Mouse (Mus musculus) heart, postnatal 10 days (tissue): ENCODE results near the gene Pabpc4. TPM values are rescaled to one million over a fixed set of nuclear protein-coding genes. Genes with fewer than 3 reads are reported as not detected.
"Not testable (repeated sequence)": the region's sequence is repeated elsewhere in the genome, so short reads cannot be mapped to it uniquely, and the experiment has no call there.

Experiments
- DNase-seq, 2 experiments: peaks; one replicate each; pipeline ENCODE4 v3.0.0; 2021
- intact Hi-C: fragments of 180-260 bp; cut with DNase I; formaldehyde crosslinking; loops from one replicate; pipeline ENCODE4 v1.15.1; 2025
- total RNA-seq, 2 experiments: library from RNA; stranded (reverse); gene quantifications; 2 replicates each; pipeline ENCODE4 v1.2.3; 2021

Pabpc4 gene
- total RNA-seq, 2 experiments from 2014 or later, result 259 to 282 TPM

DNA sequence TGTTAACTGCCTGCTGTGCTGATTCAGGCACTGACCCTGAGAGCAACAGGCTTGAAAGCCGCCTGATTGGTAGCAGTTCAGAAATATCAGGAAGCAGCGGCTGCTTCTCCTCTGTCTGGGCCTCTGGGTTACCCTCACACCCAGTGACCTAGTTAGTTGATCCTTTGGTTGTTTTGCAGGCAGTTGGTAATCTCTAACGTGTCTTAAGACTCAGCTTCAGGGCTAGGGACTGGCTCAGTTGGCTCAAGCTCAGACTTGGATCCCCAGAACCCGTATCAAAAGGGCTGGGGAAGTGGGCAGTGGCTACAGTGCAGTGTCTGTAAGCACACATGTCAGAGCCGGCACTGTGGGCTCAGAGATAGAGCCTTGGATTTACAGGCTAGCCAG, 34.0 kb downstream of the Pabpc4 start:
- intact Hi-C loops, result no loop called here
- no peak for DNase-seq

DNA sequence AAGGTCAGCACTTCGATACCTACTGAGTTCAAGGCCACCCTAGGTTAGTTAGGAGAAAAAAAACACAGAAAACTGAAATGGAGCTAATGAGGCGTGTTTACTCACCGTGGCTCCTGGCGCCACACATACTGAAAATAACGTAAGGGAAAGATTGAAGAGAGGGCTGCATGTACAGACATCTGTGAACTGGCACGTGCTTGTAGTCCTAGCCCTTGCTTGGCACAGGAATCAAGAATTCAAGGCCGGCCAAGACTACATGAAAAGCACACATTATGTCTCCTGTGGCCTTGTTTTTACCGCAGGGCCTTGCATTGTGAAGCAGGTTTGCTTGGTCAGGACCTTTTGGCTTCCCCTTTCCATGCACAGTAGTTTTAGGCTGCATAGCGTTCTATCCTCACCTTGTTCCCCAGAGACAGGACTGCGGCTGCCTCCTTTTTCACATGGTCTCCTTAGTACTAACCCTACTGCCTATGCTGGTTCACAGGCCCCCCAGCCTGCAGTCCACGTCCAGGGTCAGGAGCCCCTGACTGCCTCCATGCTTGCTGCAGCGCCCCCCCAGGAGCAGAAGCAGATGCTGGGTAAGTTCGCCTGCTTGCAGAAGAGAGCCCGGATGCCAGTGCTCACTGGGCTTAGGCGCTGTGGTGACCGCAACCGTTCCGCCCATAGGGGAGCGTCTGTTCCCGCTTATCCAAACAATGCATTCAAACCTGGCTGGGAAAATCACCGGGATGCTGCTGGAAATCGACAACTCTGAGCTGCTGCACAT, 35.2 kb downstream of the Pabpc4 start:
- intact Hi-C loops, result no loop called here
- DNase-seq, result no peak

DNA sequence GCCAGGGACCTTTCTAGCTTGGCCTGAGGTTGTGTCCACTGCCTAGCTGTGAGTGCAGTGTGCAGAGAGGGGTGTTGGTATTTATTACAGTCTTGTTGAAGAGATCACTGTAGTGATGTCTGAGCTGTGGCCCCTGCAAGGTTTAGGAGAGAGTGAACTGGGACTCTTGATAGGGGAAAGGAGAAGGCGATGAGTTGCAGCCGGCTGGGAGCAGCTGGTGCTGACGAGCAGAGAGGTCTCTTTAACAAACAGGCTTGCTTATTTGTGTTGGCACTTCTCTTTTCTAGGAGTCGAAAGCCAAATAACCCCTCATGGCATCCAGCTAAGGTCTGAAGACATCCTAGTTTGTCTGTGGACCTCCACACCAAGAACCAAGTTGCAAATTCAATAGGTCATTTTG, 36.1 kb downstream of the Pabpc4 start:
- intact Hi-C loops, result no loop called here
- DNase-seq, result peak; percentile 46 to 65

DNA sequence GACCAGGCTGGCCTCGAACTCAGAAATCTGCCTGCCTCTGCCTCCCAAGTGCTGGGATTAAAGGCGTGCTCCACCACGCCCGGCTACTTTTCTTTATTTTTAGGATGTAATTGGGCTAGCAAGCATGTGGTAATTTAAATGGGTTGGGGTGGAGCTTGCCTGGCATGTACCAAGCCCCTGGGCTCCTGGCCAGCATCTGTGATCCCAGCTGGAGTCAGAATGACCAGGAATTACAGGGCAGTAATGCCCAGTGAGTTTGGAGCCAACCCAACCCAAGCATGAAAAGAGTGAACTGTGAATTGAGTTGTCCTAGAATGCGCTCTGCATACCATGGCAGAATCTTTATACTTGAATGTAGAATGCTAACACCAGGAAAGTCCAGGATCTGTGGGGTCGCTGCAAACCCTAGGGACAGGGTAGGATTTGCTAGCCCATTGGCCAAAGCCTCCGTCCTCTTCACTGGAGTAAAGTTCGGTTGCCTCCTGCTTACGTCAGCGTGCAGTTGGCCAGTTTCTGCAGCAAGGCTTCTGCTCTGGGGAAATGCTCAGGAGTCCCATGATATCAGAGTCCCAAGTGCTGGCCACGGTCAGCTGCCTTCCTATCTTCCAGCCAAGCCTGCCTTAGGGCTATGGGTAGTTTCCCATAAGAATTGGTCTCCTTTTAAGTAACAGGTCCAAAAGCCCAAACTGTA, 37.0 kb downstream of the Pabpc4 start:
- peak; percentile 84 to 85 for DNase-seq
- intact Hi-C loops, result no loop called here

DNA sequence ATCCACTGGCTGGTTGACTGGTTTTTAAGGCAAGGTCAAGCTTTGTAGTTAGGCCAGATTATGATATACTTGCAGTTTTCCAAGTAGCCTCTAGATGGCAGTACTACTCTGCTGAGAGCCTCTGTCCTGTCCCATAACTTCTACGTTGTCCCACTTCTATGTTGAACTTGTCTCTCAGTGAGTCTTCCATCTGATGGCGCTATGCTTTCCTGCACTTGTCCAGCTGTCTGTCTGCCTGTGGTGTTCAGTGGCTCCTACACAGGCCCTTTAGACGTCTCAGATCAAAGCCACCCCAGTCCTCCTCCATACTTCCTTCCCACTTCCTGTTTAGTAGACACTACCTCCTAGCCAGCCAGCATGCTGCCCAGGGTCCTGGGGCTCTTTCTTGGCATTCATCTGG, 43.6 kb downstream of the Pabpc4 start:
- peak; percentile 65 to 78 for DNase-seq
- intact Hi-C loops, result loop anchor here (5.0 kb wide), 2 partner anchors 37 to 147 kb away; partner anchors contain the start of gene Bmp8a

DNA sequence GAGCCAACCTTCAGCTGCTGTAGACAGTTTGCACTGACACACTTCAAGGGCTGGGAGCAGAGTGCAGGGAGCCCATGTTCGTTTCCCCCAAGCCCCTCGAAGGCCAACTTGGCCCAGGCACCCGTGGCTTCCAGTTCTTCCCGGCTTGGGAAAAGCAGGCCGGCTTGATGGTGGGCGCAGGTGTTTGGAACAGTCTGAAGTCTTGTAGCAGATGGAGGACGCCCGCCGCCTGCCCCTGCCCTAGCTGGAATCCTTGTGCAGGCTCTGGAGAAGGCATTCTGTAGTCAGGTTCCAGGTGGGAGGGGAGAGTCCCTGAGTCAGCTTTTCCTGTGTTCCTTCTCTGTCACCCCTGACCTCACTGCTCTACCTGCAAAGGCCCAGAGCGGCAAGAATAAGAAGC, 44.8 kb downstream of the Pabpc4 start:
- intact Hi-C loops, result loop anchor here (5.0 kb wide), 2 partner anchors 35 to 145 kb away; partner anchors contain the start of gene Bmp8a
- DNase-seq, result no peak

DNA sequence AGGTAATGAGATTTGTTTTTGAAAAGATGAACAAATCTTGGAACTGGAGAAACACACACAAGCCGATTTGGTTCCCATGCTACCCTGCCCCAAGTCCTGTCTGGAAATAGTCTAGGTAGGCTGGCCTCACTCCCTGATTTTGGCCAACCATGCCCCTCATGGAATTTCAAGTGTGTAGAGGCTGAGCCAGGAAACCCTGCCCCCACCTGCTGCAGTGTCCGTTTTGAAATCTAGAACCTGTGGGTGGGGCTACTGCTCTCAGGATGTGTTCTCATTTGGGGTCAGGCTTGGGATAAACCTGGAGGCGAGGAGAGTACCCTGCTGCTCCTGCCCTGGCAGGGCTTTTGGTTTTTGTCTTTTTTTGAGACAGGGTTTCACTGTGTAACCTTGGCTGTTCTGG, 46.1 kb downstream of the Pabpc4 start:
- peak; percentile 71 to 76 for DNase-seq
- intact Hi-C loops, result loop anchor here (5.0 kb wide), 2 partner anchors 34 to 144 kb away; partner anchors contain the start of gene Bmp8a

DNA sequence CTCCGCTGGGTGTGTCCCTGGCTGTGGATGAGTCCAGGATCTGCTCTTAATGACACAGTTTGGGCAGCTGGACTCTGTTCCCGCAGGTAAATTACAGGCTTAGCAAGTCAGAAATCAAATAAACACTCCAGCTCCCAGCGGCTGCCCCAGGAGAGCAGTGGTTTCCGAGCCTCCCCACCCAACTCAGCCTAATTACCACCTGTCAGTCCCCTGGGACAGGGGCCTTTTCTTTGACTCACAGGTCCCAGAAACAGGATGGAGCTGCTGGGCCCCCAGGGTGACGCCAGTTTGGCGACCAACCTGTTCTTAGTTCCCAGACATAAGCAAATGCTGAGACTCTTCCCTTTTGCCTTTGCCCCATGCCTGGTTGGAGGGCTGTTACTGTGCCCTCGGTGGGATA, 49.7 kb downstream of the Pabpc4 start:
- no peak for DNase-seq
- intact Hi-C loops, result no loop called here

DNA sequence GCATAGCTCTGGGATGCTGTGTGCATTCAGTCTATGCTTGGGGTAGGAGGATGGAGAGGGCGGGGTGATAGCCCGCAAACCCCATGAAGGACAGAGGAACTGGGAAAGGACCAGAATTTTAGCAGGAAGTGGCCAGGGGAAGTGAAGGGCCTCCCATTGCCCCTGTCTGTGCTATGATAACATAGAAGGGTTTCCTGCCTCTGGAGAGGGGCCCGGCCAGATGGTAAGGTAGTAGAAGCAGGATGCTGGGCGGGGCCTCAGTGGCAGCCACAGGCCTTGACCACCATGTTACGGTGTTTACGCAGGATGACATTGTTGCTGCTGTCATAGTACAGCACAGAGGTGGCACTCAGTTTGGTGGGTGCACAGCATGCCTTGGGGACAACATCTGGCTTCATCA, 50.9 kb downstream of the Pabpc4 start:
- intact Hi-C loops, result no loop called here
- DNase-seq, result no peak

DNA sequence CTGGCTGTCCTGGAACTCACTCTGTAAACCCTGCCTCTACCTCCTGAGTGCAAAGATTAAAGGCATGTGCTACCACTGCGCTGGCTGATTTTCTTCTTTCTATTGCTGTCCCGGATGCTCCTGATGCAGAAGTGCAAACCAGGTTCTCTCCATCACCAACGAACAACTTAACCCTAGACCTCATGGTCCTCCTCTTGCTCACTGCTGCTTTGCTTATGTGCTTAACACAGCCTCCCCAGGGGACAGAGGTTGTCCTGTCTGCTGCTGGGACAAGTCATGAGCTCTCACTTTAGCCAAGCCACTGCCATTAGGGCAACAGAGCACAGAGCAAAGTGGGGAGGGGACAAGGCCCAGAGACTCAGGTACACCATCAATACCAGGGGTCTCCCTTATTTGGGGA, 52.3 kb downstream of the Pabpc4 start:
- no peak for DNase-seq
- intact Hi-C loops, result no loop called here

DNA sequence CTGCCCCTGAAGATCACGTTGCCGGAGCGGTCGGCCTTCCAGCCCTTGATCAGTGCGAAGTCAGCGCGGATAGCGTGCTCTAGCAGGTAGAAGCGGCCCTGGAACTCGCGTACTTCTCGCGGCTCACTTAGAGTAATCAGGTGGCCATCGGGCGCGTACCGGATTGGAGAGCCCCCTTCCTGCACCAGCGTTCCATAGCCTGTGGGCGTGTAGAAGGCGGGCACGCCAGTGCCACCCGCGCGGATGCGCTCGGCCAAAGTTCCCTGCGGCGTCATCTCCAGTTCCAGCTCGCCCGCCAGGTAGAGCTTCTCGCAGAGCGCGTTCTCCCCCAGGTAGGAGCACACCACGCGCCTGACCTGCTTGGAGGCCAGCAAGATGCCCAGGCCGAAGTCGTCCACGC, 60.8 kb downstream of the Pabpc4 start:
- DNase-seq, intact Hi-C loops: not testable (repeated sequence)

DNA sequence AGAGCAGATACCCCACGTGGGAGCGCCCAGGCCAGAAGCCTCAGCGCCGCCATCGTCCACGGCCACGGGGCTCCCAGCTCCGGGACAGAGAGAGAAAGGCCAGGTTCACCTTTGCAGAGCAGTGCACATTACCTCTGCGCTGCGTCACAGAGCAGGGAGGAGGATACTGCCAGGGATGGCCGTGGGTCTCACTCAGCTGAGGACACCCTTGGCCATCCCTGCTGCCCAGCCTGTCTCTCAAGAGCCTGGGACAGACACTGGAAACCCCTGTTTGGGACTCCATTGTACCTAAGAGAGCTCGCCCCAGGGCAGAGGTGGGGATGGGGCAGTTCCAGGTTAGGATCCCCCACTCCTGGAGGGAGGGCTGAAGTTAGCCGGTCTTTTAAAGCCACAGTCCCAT, 61.4 kb downstream of the Pabpc4 start, which contains the start of gene Oxct2a:
Gene Oxct2a, minus strand, starts transcription at position 101 of the 400 bp plus-strand sequence.
- intact Hi-C loops, result no loop called here
- no peak for DNase-seq

DNA sequence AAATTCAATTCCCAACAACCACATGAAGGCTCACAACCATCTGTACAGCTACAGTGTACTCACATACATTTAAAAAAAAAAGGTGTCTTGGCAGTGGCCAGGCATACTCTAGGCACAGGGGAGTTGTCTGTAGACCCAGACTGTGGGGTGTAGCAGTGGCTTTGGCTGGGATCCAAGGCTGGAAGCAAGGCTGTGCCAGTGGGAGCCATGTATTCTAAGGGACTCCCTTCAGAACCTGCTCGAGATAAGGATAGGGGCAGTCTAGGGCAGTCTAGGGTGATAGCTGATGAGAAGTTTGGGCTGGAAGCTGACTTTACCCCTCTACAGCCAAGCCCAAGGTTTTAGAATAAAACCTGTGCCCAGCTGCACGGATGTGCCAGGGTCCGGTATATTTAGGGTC, 63.9 kb downstream of the Pabpc4 start:
- intact Hi-C loops, result no loop called here
- DNase-seq, result no peak

DNA sequence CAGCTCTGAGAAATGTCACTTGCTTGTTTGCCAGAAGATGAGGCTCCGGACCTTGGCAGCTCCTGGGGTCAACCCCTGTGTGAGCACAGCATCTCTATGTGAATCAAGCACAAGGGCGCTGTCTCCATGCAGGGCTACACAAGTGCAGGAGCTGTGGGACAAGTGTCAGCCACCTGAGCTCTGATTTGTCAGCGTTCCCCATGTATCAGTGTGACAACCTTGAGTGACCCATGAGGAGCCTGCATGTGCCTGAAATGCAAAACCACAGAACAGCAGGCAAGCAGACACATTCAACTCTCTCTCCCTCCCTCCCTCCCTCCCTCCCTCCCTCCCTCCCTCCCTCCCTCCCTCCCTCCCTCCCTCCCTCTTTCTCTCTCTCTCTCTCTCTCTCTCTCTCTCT, 65.5 kb downstream of the Pabpc4 start:
- no peak for DNase-seq
- intact Hi-C loops, result no loop called here

DNA sequence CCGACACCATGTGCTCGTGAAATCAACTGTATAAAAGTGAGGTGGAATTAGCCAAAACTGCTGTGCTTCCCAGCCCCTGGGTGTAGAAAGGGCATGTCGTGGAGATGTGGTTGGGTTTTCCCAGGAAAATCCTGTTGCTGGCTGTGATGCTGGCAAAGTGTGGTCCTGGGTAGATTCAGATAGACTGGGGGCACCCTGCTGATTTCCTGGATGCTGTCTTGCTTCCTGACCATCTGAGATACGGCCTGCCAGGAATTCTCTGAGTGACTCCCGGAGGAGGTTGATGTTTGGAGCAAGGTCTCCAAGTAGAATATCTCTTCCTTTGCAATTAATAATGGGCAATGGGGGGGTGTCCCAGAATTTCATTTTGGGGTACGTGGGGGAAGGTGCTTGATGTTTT, 66.8 kb downstream of the Pabpc4 start:
- intact Hi-C loops, result no loop called here
- no peak for DNase-seq

DNA sequence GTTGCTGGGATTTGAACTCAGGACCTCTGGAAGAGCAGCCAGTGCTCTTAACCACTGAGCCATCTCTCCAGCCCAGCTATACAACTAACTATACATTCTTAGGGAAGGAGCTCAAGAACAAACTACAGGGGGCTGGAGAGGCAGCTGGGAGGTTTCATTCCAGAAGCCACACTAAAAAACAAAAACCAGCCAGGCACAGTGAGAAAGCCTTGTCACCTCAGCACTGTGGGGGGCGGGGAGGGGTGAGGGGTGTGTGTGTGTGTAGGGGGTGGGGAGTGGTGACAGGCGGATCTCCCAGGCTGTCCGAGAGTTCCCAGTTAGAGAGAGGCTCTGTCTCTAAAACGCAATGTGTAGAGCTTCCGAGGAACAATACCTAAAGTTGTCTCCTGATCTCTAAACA, 69.2 kb downstream of the Pabpc4 start:
- intact Hi-C loops, result no loop called here

DNA sequence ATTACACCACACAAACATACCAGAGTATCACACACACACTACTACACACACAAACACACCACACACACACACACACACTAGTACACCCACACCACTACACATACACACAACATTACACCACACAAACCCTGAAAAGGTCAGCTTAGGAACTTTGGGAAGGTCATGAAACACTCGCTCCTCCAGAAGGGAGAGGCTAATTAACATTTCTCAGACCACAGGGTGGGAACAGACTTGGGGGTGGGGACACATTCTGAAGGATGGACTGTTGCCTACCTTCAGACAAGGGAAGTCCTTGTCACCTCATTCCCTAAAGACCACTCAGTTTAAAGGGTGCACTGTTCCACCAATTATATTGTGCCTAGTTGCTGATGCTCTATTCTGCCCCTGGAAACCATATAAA, 69.8 kb downstream of the Pabpc4 start:
- intact Hi-C loops, DNase-seq: not testable (repeated sequence)

More for the DNA sequence above, 69.2 kb downstream of the Pabpc4 start:
- DNase-seq, result no peak

DNA sequence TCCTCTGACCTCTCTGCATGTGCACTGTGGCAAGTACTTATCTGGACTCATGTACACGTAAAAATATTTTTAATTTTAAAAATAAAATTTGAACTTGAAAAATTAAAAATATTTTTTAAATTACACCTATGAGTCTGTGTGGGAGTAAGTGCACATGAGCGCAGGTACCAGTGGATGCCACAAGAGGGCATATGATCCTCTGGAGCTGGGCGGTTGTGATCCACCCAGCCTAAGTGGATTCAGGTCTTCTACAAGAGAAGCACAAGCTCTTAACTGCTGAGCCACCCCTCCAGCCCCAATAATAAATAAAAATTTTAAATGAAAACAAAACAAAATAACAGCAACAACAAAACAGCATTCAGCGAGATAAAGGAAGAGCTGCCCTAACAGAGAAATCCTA, 71.0 kb downstream of the Pabpc4 start:
- intact Hi-C loops, result no loop called here
- DNase-seq, result no peak

DNA sequence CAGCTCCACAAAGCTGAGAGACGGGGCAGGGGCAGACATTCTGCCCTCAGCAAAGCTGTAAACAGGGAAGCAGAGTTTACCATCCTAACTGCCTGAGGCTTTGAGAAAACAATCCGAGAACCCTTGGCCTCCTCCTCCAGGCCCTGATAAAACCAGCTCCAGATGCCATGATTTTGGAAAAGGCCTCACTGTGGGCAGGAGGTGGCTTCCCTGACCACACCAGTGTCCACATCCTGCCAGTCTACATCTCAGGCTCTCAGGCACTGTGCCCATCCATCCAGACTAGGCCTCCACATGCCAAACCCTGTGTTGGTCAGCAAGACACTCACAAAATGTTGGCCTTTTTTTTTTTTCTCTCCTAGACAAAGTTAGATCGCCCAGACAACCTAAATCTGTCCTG, 72.0 kb downstream of the Pabpc4 start:
- DNase-seq, result no peak
- intact Hi-C loops, result no loop called here

DNA sequence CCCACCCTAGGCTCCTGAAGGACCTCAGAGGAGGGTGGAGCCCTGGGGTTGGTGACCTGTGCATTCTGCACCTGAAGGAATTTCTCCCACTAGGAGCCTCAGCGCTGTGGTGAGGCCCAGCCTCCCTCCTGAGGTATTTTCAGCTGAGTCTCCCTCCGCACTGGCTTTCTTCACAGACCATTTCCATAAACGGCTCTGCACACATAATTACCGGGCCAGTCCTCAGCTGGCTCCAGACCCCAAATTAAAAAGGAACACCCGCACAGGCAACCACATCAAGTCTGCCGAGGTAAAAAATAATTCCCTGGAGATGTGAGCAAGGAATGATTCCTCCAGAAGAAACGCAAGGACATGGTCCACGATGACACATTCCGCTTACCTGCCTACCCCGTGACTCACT, 73.1 kb downstream of the Pabpc4 start:
- DNase-seq, intact Hi-C loops: not testable (repeated sequence)

DNA sequence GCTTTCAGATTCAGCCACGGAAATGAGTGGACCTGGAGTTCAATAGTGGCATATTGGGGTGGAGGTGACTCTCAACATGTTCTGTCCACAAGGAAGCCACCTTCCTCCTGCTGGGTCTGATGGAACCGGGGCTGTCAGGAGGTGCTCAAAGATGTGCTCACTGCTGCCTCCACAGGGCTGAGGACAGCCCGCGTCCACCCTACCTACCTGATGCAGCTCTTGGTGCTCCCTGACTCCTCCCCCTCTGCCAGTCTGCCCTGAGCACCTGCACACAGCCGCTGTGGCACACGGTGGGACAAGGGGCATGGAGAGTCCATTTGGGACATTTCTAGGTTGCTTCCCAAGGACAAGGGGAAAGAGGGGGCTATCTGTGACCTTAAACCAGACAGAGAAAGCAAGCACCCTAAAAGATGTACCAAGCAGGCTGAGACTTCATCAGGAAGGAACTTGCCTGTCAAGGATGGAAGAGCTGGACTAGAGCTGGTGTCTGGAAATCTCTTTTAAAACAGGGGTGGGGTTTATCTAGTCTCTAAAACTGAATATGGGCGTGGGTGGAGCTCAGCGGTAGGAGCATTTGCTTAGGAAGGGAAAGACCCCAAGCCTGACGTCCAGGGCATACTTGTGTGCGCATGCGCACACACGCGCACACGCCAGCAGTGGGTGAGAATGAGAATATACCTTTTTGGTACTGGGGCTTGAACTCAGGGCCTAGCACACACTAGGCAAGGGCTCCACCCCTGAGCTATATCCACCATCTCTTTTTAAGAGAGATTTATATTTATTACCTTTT, 73.8 kb downstream of the Pabpc4 start:
- DNase-seq, result no peak
- intact Hi-C loops, result no loop called here
